Mouse (Mus musculus) erythroblast, embryonic 14.5 days (primary cell): ENCODE data around the gene Alg6.

Source experiments
- GATA1 ChIP-seq: IDR thresholded peaks from 2 replicates; pipeline ENCODE4 v1.6.1; 2012; ENCODE audit warnings: low read length, inconsistent platforms, mixed read lengths
- TAL1 ChIP-seq: IDR thresholded peaks from 3 replicates; pipeline ENCODE4 v1.6.1; 2012; ENCODE audit warnings: low read length, inconsistent platforms, mixed read lengths

- no peak for TF ChIP-seq GATA1
- TF ChIP-seq TAL1: no peak
Measured at GRCm38 (mm10) chr4:99683941-99684340, 31.5 kb upstream of the Alg6 start.
